Mouse (Mus musculus): Measurements from ENCODE around the gene Serinc4. TPM values are rescaled to one million over a fixed set of nuclear protein-coding genes. Genes with fewer than 3 reads are reported as not detected.
A peak's percentile ranks its signal among the peaks of the same experiment; 100 is the strongest.

Gene Serinc4
- polyA plus RNA-seq, 1 experiment from 2014 or later, result 0.11 TPM

DNA sequence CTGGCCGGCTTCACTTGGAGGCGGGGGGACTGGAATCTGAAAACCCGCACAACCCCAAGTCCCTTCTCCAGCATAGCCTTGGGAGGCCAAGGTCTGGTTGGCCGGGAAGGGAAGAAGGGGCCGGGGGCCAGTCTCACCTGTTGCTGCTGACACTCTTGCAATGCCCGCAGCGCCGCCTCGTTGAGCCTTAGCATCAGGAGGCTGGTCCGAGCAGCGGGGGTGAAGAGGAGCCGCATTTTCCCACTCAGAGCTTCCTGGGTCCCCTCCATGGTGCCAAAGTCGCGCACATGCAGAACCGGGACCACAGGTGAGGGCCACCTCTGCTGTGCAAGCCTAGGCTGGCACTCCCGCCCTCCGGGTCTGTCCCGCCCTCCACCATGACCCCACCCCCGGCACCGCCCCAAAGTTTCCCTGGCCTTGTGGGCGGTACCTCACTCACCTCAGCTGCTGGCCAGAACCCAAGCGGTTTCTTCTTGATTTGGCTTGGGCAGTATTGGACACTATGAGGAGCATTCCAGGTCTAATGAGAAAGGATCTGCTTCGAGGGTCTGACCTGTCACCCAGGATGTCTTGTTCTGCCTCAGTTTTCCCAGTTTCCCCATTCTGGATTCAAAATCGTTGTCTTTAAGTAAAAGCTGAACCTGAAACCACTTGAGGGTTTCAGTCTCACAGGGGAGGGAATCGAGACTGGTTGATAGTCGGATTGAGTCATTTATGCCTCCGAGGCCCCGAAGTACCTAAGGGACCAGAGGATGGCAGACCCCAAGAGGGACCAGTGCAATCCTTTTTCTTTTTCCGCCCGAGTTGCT, 14.1 kb downstream of the Serinc4 start:
- H3K4me1 ChIP-seq (ENCODE audit: control insufficient read depth, insufficient read depth, low read length), result peaks cover 15% of the 10 kb centered on the region
- peak overlapping the region; percentile 71 for H3K9ac ChIP-seq (ENCODE audit: low read length)
- peak; percentile 61 for ATAC-seq (replicated peaks; ENCODE audit: extremely low read depth, insufficient read depth, low FRiP score)
- no peaks in the 10 kb centered on the region for H3K27me3 ChIP-seq (ENCODE audit: control insufficient read depth, insufficient read depth, low read length)
- peaks cover 20% of the 10 kb centered on the region for H3K36me3 ChIP-seq (ENCODE audit: control insufficient read depth, insufficient read depth)
- H3K27ac ChIP-seq (ENCODE audit: low read length), result no peak overlapping the region; the same call in 1 of the 2 replicates
- H3K4me3 ChIP-seq (ENCODE audit: low read length), result peak overlapping the region; percentile 64
- peak overlapping the region; percentile 99 for H3K4me2 ChIP-seq (ENCODE audit: low read depth, low read length)
- H3K9me3 ChIP-seq (replicated peaks; ENCODE audit: control insufficient read depth, low read length), result no peaks in the 10 kb centered on the region
- 2% methylated on average over 30 of the region's 30 CpGs for WGBS

DNA sequence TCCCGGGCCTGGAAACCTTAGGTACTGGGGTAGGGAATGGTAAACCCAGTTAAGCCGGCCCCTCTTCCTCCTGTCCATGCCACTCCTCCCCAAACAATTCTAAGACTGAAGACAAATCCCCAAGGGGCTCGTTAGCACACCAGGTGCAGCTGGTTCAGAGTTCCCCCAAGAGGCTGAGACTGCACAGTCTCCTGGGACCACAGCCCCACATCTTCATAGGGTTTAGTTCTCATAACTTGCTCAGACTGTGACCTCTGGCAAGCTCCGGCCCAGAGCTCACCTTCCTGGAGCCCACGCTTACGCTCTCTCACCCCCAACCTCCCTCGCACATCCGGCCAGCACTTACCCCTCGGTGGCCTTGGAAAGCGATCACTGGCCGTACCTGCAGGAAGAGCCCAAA, 14.8 kb downstream of the Serinc4 start:
- Histone ChIP-seq H3K27ac (ENCODE audit: low read length) (no peak overlapping the region), H3K9ac (ENCODE audit: low read length) (peak overlapping the region; percentile 71), H3K4me3 (ENCODE audit: low read length) (peak overlapping the region; percentile 64), H3K27me3 (ENCODE audit: control insufficient read depth, insufficient read depth, low read length) (no peaks in the 10 kb centered on the region), H3K4me2 (ENCODE audit: low read depth, low read length) (peak overlapping the region; percentile 99), H3K9me3 (replicated peaks; ENCODE audit: control insufficient read depth, low read length) (no peaks in the 10 kb centered on the region), H3K36me3 (ENCODE audit: control insufficient read depth, insufficient read depth) (peaks cover 24% of the 10 kb centered on the region), H3K4me1 (ENCODE audit: control insufficient read depth, insufficient read depth, low read length) (peaks cover 15% of the 10 kb centered on the region)
- no peak for ATAC-seq (replicated peaks; ENCODE audit: extremely low read depth, insufficient read depth, low FRiP score)
- 12% methylated on average over 11 of the region's 11 CpGs for WGBS

DNA sequence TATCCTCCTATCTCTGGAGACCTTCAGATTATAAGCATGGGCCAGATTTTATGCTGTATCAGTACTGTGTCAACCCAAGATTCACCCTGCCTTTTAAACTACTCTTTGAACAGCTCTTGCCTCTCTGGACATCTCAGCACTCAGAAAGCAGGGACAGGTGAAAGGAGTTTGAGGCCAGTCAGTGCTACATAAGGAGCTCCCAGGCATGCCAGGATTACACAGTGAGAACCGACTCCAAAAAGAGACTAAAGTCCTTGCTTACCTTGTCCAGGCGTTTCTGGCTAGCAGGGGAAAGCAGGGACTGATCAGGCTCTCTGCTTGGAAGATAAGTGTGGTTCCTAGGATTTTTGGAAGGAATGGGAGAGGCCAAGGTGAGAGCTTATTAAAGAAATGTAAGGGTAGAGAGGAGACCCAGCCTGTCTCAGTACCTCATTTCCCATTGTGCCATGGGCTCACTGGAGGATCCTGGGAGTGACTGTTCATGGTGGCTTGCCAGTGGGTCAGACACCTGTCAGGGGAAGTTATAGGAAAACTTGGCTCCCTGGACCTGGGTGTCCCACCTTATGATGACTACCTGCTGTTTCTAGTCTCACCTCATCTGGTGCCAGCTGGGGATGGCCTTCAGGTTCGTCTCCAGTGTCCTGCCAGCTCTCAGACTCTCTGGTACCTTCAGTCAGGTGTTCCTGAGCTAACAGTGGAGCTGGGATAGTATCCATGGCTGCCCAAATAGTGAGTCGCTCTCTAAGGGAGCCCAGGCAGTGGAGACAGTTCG, 15.6 kb downstream of the Serinc4 start:
- 44% methylated on average over 5 of the region's 5 CpGs for WGBS
- H3K9ac ChIP-seq (ENCODE audit: low read length), result no peak overlapping the region
- no peak overlapping the region for H3K4me3 ChIP-seq (ENCODE audit: low read length)
- no peaks in the 10 kb centered on the region for H3K27me3 ChIP-seq (ENCODE audit: control insufficient read depth, insufficient read depth, low read length)
- H3K36me3 ChIP-seq (ENCODE audit: control insufficient read depth, insufficient read depth), result peaks cover 26% of the 10 kb centered on the region
- H3K4me1 ChIP-seq (ENCODE audit: control insufficient read depth, insufficient read depth, low read length), result peaks cover 15% of the 10 kb centered on the region
- no peaks in the 10 kb centered on the region for H3K9me3 ChIP-seq (replicated peaks; ENCODE audit: control insufficient read depth, low read length)
- no peak for ATAC-seq (replicated peaks; ENCODE audit: extremely low read depth, insufficient read depth, low FRiP score)
- no peak overlapping the region for H3K4me2 ChIP-seq (ENCODE audit: low read depth, low read length)
- no peak overlapping the region for H3K27ac ChIP-seq (ENCODE audit: low read length)

DNA sequence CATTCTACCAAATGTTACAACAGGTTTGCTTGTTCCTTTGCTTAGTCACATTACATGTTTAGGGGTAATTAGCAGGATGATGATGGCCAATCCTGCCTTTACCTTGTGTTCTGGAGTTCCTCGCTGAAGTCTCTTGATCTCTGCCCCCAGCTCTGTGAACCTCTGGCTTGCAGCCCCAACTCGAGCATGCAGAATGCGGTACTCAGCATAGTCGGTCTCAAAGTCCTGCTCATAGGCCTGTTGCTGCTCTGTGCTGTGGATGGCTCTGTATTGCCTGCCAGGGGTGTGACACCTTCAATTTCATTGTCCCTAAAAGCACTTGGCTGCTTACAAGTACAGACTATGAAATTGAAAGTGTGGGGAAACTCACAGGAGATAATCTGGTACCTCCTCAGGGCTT, 16.8 kb downstream of the Serinc4 start:
- H3K9ac ChIP-seq (ENCODE audit: low read length), result no peak overlapping the region
- no peak overlapping the region for H3K4me2 ChIP-seq (ENCODE audit: low read depth, low read length)
- 64% methylated on average over 4 of the region's 4 CpGs for WGBS
- H3K4me3 ChIP-seq (ENCODE audit: low read length), result no peak overlapping the region
- peaks cover 15% of the 10 kb centered on the region for H3K4me1 ChIP-seq (ENCODE audit: control insufficient read depth, insufficient read depth, low read length)
- H3K9me3 ChIP-seq (replicated peaks; ENCODE audit: control insufficient read depth, low read length), result no peaks in the 10 kb centered on the region
- no peak for ATAC-seq (replicated peaks; ENCODE audit: extremely low read depth, insufficient read depth, low FRiP score)
- no peak overlapping the region for H3K27ac ChIP-seq (ENCODE audit: low read length)
- H3K27me3 ChIP-seq (ENCODE audit: control insufficient read depth, insufficient read depth, low read length), result no peaks in the 10 kb centered on the region
- H3K36me3 ChIP-seq (ENCODE audit: control insufficient read depth, insufficient read depth), result peaks cover 35% of the 10 kb centered on the region

DNA sequence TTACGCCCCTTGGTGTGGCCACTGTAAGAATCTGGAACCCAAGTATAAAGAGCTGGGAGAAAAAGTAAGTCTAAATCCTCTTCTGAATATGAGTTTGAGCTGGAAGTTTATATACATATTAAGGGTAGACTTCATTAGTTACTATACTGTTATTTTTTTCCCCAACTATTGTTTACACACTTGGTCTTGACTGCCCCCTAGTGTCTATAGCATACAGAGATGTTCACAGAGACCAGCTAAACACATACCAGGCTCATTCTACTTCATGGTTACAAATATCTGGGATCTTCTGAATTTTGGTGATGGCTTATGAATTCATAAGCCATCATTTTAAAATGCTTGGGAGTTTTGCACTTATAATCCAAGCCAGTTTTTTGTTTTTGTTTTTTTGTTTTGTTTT, 21.7 kb downstream of the Serinc4 start:
- H3K9ac ChIP-seq (ENCODE audit: low read length), result no peak overlapping the region
- no peak for ATAC-seq (replicated peaks; ENCODE audit: extremely low read depth, insufficient read depth, low FRiP score)

DNA sequence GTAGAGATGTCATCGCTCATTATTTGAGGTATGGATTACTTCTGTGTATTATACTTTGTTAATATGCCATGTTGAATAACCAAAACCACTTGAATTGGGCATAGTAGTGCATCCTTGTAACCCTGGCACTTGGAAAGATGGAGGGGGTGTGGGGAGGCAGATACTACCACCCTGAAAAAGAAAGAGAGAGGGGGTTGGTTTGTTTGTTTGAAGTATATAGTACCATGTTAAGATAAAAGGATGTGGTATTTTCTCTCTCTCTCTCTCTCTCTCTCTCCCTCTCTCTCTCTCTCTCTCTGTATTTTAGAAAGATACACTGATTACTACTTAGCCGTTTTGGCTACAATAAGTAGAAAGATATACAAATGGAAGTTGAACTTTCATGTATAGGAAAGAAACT, 30.7 kb downstream of the Serinc4 start:
- H3K36me3 ChIP-seq (ENCODE audit: control insufficient read depth, insufficient read depth), result peaks cover 72% of the 10 kb centered on the region
- WGBS, result 83% methylated on average over 2 of the region's 2 CpGs
- no peaks in the 10 kb centered on the region for H3K27me3 ChIP-seq (ENCODE audit: control insufficient read depth, insufficient read depth, low read length)
- no peak for ATAC-seq (replicated peaks; ENCODE audit: extremely low read depth, insufficient read depth, low FRiP score)
- H3K9me3 ChIP-seq (replicated peaks; ENCODE audit: control insufficient read depth, low read length), result no peaks in the 10 kb centered on the region
- H3K9ac ChIP-seq (ENCODE audit: low read length), result no peak overlapping the region
- no peaks in the 10 kb centered on the region for H3K4me1 ChIP-seq (ENCODE audit: control insufficient read depth, insufficient read depth, low read length)
- no peak overlapping the region for H3K4me3 ChIP-seq (ENCODE audit: low read length)
- no peak overlapping the region for H3K27ac ChIP-seq (ENCODE audit: low read length)
- H3K4me2 ChIP-seq (ENCODE audit: low read depth, low read length), result no peak overlapping the region

More for the DNA sequence above, 21.7 kb downstream of the Serinc4 start:
- no peak overlapping the region for H3K4me2 ChIP-seq (ENCODE audit: low read depth, low read length)
- no peak overlapping the region for H3K27ac ChIP-seq (ENCODE audit: low read length)
- H3K4me3 ChIP-seq (ENCODE audit: low read length), result no peak overlapping the region
- H3K27me3 ChIP-seq (ENCODE audit: control insufficient read depth, insufficient read depth, low read length), result no peaks in the 10 kb centered on the region
- 100% methylated on average over 1 of the region's 1 CpGs for WGBS
- no peaks in the 10 kb centered on the region for H3K9me3 ChIP-seq (replicated peaks; ENCODE audit: control insufficient read depth, low read length)
- peaks cover 78% of the 10 kb centered on the region for H3K36me3 ChIP-seq (ENCODE audit: control insufficient read depth, insufficient read depth)
- no peaks in the 10 kb centered on the region for H3K4me1 ChIP-seq (ENCODE audit: control insufficient read depth, insufficient read depth, low read length)

DNA sequence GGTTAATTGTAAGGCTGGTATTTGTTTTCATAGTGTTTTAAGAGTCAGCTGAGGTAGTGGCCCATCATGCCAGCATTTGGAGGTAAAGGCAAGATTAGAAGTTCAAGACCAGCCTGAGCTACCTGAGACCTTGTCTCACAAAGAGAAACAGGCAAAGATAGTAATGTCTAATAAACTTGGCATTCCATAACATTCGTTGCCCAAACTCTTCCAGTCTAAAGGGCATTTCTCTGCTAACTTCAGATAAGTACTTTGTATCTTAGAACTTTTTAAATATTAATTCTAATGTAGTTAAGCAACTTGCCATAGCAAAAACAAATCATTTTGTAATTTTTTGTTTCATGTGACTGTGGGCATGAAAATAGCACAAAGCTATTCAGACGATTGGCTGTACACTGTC, 33.4 kb downstream of the Serinc4 start:
- no peak overlapping the region for H3K27ac ChIP-seq (ENCODE audit: low read length)
- no peak overlapping the region for H3K4me2 ChIP-seq (ENCODE audit: low read depth, low read length)
- H3K9ac ChIP-seq (ENCODE audit: low read length), result no peak overlapping the region
- no peaks in the 10 kb centered on the region for H3K9me3 ChIP-seq (replicated peaks; ENCODE audit: control insufficient read depth, low read length)
- H3K27me3 ChIP-seq (ENCODE audit: control insufficient read depth, insufficient read depth, low read length), result no peaks in the 10 kb centered on the region
- ATAC-seq (replicated peaks; ENCODE audit: extremely low read depth, insufficient read depth, low FRiP score), result no peak
- H3K4me3 ChIP-seq (ENCODE audit: low read length), result no peak overlapping the region
- 0 out of 2 replicates have a peak, but pooled peaks cover 3% of the 10 kb centered on the region for H3K4me1 ChIP-seq (ENCODE audit: control insufficient read depth, insufficient read depth, low read length)
- 88% methylated on average over 2 of the region's 2 CpGs for WGBS
- H3K36me3 ChIP-seq (ENCODE audit: control insufficient read depth, insufficient read depth), result peaks cover 58% of the 10 kb centered on the region

DNA sequence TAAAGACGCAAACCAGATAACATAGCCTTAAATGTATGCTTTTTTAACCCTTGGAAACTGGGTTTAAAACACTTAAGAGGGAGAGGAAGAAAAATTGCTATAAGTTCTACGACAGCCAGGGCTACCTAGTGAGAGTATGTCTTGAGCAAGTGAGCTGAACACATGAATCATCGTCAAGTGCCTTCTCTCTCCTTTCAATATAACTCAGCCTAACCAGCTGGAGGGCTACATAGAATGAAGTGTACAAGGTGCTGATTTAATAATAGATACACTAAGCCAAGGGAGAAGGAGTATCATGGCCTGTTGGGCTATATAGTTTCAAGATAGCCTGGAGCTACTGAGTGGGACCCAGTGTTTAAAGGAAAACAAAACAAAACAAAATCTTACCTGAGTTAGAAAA, 38.1 kb downstream of the Serinc4 start:
- H3K9ac ChIP-seq (ENCODE audit: low read length), result no peak overlapping the region
- WGBS, result 77% methylated on average over 3 of the region's 3 CpGs
- no peak for ATAC-seq (replicated peaks; ENCODE audit: extremely low read depth, insufficient read depth, low FRiP score)
- H3K4me1 ChIP-seq (ENCODE audit: control insufficient read depth, insufficient read depth, low read length), result peaks cover 21% of the 10 kb centered on the region
- H3K4me3 ChIP-seq (ENCODE audit: low read length), result no peak overlapping the region
- H3K27me3 ChIP-seq (ENCODE audit: control insufficient read depth, insufficient read depth, low read length), result no peaks in the 10 kb centered on the region
- no peaks in the 10 kb centered on the region for H3K9me3 ChIP-seq (replicated peaks; ENCODE audit: control insufficient read depth, low read length)
- H3K27ac ChIP-seq (ENCODE audit: low read length), result no peak overlapping the region
- H3K36me3 ChIP-seq (ENCODE audit: control insufficient read depth, insufficient read depth), result peaks cover 30% of the 10 kb centered on the region
- no peak overlapping the region for H3K4me2 ChIP-seq (ENCODE audit: low read depth, low read length)

DNA sequence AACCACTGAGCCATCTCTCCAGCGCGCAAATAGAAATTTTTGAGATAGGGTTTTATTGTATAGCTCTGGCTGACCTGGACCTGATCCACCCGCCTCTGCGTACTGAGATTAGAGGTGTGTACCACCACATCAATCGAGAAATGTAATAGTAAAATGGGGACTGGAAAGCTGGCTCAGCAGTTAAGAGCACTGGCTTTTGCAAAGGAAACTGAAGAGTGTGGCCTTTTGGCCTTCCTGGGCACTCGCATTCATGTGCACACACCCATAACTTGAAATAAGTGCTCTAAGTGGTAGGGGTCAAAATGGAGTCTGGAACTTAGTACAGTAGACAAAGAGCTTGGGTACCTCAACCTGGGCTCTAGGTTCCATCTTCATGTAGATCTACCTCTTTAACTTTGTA, 40.2 kb downstream of the Serinc4 start:
- Histone ChIP-seq H3K4me2 (ENCODE audit: low read depth, low read length) (peak overlapping the region; percentile 68), H3K9ac (ENCODE audit: low read length) (no peak overlapping the region), H3K4me3 (ENCODE audit: low read length) (peak overlapping the region; percentile 9)

More for the DNA sequence above, 40.2 kb downstream of the Serinc4 start:
- H3K4me1 ChIP-seq (ENCODE audit: control insufficient read depth, insufficient read depth, low read length), result peaks cover 24% of the 10 kb centered on the region
- H3K27ac ChIP-seq (ENCODE audit: low read length), result no peak overlapping the region
- 76% methylated on average over 6 of the region's 6 CpGs for WGBS
- peaks cover 13% of the 10 kb centered on the region for H3K36me3 ChIP-seq (ENCODE audit: control insufficient read depth, insufficient read depth)
- H3K27me3 ChIP-seq (ENCODE audit: control insufficient read depth, insufficient read depth, low read length), result no peaks in the 10 kb centered on the region
- H3K9me3 ChIP-seq (replicated peaks; ENCODE audit: control insufficient read depth, low read length), result no peaks in the 10 kb centered on the region
- ATAC-seq (replicated peaks; ENCODE audit: extremely low read depth, insufficient read depth, low FRiP score), result no peak

All from heart, embryonic 16.5 days (tissue).